Mouse (Mus musculus) embryonic stem cell, embryonic (primary cell): ENCODE results near the gene Gadd45g.

ENCODE experiments used
- CTCF ChIA-PET, 4 experiments: fragments of 300-600 bp in 2 of 4; fragments of 350-600 bp in 2 of 4; sonication (Branson Sonifier 250); formaldehyde crosslinking; loops; one replicate each; lab custom pipeline; 2022; ENCODE audit warnings: inconsistent platforms in 2 of 4; lab: Charles Lee
- POLR2A ChIA-PET, 4 experiments: fragments of 300-600 bp in 2 of 4; fragments of 350-600 bp in 2 of 4; sonication (Branson Sonifier 250); formaldehyde crosslinking; loops; one replicate each; lab custom pipeline; 2022; ENCODE audit warnings: antibody characterized with exemption in 4 of 4, inconsistent platforms in 1 of 4; lab: Charles Lee

Gadd45g gene

DNA sequence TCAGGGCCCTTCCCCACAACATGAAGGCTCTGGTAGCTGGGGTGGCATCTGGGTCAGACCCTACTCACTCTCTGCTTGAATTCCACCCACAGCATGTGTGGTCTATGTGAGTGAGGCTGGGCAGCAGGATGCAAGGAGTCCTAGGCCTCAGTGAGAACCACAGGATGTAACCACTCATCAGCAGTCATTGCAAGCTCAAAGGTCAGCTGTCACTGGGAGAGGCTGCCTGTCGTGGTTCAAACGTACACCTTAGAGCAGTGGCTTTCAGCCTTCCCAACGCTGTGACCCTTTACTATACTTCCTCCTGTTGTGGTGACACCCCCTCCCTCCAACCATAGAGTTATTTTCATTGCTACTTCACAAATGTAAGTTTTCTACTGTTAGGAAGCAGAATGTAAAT lies 13.3 kb downstream of the Gadd45g start:
- CTCF ChIA-PET, result interaction anchor here in 1 of 4 experiments (0.6 to 1.0 kb wide), 2 partner anchors 15 to 369 kb away, joined by 3 read pairs; no protein-coding TSS in a partner anchor
- POLR2A ChIA-PET, result interaction anchor here in 2 of 4 experiments (1.0 to 3.8 kb wide), 7 partner anchors 11 to 114 kb away, joined by 3 to 25 read pairs (median 3); partner anchors contain the start of gene Gadd45g (in 2 of the 2)

DNA sequence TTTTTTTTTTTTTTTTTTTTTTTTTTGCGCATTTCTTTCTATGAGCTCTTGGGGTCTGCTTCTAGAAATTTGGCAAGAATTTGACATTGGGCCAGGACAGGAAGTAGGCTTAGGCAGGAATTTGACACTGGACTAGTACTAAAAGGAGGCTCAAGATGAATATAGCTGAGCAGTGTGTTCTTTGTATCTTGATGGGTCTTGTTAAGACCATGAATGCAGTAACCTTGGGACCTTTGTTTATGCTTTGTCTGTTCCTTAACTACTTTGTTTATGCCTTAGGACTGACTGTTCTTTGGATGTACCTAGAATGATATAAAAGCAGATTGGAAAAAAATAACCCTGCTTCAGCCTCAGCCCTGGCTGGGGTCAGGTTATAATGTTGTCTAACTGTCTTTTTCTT lies 16.3 kb downstream of the Gadd45g start:
- ChIA-PET CTCF (interaction anchor here in 3 of 4 experiments (0.6 to 0.7 kb wide), 5 partner anchors 14 to 360 kb away, joined by 4 to 15 read pairs (median 5); no protein-coding TSS in a partner anchor), POLR2A (interaction anchor here (0.6 to 2.6 kb wide), 13 partner anchors 8 to 1017 kb away, joined by 3 to 13 read pairs (median 4); partner anchors contain the start of gene Gadd45g (in 1 of the 4))

DNA sequence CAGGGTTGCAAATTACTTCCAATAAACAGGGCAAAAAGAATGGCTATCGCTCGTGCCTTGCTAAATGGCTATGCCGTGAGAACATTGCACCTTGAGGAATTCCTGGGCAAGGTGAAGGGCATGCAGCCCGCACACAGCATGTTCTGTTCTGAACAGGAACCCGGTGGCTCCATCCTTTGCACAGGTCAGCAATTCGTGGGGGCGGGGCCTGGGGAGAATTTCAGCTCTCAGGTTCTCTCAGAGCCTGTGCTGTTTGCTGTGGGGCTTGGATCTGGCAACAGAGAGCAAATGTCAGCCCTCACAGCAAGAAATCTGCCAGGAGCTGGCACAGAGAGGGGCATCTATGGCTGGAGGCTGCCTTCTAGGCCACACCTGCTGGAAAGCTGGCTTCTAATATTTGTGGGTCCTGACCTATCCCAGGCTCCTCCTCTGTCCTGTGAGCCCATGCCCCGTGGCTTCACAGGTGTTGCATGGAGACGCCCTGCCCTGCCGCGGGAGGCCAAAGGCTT lies 19.7 kb downstream of the Gadd45g start:
- ChIA-PET CTCF (interaction anchor here in 2 of 4 experiments (0.6 to 0.7 kb wide), 2 partner anchors 22 to 1560 kb away, joined by 3 to 4 read pairs; no protein-coding TSS in a partner anchor), POLR2A (interaction anchor here in 1 of 4 experiments (0.9 to 1.4 kb wide), 4 partner anchors 13 to 51 kb away, joined by 3 to 5 read pairs (median 3); partner anchors contain the start of gene Gadd45g)

DNA sequence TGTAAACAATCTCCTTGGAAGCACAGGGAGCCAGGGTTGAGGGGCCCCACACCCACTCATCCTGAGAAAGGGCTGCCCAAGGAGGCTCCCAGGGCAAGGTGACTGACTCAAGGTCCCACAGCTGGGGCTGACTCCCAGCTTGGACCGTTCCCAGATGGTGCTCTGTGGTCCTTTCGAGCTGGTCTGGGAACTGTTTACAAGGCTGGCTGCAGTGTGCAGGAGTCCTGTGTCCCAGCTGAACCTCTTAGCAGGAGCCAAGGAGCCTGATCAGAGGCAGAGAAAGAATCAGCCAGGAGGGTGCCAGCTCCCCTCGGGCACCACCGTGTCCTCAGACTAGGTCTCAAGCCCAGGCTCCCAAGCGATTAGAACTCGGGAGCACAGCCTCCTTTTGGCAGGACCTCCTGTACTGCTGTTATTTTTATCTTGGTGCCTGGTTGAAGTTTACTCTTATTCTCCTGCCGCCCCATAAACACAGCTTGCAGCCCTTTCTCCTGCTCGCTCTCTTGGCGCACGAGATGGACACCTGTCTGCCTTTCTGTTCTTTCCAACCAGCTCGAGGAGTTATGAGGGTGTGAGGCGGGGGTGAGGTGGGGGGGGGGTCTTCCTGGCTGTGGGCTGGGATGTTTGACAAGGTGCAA lies 22.1 kb downstream of the Gadd45g start:
- POLR2A ChIA-PET, result interaction anchor here in 3 of 4 experiments (0.6 to 1.9 kb wide), 13 partner anchors 14 to 639 kb away, joined by 3 to 15 read pairs (median 4); partner anchors contain the start of gene Gadd45g (in 1 of the 3)

DNA sequence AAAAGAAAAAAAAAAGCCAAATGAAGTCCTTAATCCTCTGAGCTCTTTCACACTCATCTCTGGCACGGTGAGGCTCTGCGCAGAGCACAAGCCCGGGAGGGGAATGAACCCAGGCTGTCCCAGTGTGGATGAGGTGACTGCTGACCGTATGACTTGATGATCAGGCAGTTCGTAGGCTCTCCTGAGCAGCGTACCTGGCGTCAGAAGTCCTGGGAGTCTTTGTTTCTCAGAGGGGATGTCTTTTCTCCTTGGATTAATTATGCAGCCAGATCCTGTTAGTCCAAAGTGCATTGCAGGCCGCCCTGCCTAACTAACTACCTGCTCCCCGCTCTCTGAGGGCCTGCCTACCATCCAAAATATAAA lies 22.6 kb downstream of the Gadd45g start:
- POLR2A ChIA-PET, result interaction anchor here in 3 of 4 experiments (0.6 to 1.9 kb wide), 10 partner anchors 13 to 639 kb away, joined by 3 to 15 read pairs (median 6); partner anchors contain the start of gene Gadd45g (in 1 of the 3)
- CTCF ChIA-PET, result interaction anchor here in 3 of 4 experiments (0.6 to 1.5 kb wide), 5 partner anchors 24 to 845 kb away, joined by 3 to 10 read pairs (median 4); no protein-coding TSS in a partner anchor

More for the DNA sequence above, 22.1 kb downstream of the Gadd45g start:
- CTCF ChIA-PET, result interaction anchor here in 3 of 4 experiments (0.5 to 1.5 kb wide), 10 partner anchors 17 to 846 kb away, joined by 3 to 10 read pairs (median 5); no protein-coding TSS in a partner anchor

DNA sequence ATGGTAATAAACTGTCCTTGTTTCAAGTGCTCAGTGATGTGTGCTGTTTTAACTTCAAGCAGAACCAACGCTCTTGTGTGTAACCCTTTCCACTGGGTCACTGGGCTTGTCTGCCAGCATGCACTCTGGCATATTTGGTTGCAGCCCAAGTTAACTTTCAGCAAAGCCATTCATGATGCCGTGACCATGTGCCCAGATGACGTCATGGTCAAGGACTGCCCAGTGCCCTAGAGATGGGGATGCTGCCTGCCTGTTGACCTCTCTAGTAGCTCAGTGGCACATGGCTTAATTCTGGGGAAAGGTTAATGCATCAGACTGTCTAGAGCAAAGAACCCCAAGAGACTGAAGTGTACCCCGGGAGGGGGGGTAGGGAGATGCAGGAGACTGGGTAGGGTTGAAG lies 24.7 kb downstream of the Gadd45g start:
- CTCF ChIA-PET, result no interaction called here
- POLR2A ChIA-PET, result interaction anchor here in 1 of 4 experiments (1.0 kb wide), 1 partner anchor 9 kb away, joined by 4 read pairs; no protein-coding TSS in a partner anchor

DNA sequence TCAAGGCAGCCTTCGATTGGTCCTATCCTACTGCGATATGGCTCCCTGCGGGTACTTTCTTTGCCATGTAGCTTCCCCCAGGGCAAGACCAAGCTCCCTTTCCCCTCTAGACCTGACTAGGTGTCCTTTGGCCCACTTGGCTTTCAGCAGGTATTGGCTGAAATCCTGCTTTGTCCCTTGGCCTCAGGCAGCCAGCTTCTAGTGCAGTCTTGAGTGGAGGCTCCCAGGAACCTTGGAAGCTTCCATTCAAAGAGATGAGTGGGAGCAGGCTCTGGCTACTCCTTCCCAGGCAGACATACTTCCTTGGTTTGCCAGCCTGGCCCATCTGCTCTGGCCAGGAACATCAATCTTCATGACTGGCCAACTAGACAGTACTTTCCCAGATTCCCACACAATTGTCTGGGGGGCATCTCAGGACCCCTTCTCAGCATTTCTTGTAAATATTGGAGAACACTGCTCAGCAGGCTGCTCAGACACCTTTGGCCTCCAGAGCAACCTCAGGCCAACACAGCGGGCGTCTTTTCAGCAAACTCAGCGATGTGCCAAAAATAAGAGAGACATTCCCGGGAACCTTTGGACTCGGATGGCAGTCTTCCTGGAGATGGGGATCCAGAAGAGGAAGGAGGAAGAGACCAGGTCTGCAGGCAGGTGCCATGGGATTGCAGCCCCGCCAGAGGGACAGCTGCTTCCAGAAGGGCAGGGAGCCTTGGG lies 25.9 kb downstream of the Gadd45g start:
- CTCF ChIA-PET, result interaction anchor here in 1 of 4 experiments (0.6 kb wide), 1 partner anchor 65 kb away, joined by 3 read pairs; no protein-coding TSS in a partner anchor

DNA sequence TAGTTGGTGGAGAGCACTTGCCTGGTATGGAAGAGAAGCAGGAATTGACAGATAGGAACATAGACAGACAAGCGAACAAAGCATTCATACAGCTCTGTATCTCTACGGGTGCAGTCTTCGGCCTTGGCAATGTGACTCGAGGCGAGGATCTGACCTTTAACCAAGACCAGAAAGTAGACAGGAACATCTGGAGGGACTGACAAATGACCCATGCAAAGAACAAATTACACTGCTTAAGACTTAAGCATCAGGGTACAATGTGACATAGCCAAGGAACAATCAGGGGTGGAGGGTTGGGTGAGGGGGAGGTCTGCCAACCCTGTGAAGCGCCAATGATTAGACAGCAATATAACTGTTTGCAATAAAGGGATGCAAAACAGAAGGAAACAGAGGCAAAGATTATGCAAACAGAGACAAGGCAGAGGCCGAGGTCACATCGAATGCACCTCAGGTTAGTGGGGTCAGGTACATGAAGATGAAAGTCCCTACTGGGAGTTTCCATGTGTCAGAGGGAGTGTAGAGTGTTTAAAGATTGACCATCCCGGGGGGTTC lies 26.6 kb downstream of the Gadd45g start:
- ChIA-PET CTCF (no interaction called here), POLR2A (no interaction called here)

More for the DNA sequence above, 25.9 kb downstream of the Gadd45g start:
- POLR2A ChIA-PET, result interaction anchor here in 2 of 4 experiments (0.5 to 0.8 kb wide), 2 partner anchors 14 to 1152 kb away, joined by 3 to 5 read pairs; no protein-coding TSS in a partner anchor

DNA sequence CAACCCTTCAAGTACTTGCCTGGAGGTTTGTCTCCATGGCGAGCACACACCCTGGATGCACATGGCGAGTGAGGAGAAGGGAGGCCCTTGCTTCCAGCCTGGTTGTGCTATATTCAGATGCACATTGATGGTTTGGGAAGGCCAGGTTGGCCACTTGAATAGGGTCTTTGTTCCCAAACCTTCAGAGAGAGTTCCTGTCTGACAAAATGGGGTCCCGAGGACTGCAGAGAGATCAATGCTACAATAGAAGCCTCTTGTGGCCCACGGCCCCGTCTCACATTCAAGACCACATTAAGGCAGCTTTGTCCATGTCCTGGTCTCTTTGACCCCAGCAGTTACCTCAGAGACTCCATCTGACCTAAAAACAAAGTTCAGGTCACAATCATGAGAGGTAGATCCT lies 27.3 kb downstream of the Gadd45g start:
- POLR2A ChIA-PET, result no interaction called here
- CTCF ChIA-PET, result no interaction called here

DNA sequence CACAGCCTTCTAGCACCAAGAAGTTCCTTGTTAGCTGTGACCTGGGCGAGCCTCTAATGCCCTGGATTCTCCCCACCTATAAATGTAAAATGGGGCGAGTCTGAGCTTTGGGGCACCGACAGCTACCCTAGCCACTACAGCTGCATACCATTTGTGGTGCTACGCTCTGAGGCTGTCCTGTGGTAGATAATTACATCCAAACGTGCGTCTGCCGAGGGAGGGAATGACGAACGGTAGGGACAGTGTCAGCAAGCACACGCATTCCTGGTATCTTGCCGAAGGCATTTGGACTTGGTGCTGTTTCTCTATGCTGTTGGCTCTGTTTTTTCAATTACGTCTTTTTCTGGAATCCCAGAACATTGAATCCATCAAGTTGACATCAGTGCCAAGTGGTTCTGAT lies 29.7 kb downstream of the Gadd45g start:
- ChIA-PET POLR2A (interaction anchor here in 1 of 4 experiments (0.7 kb wide), 1 partner anchor 44 kb away, joined by 3 read pairs; no protein-coding TSS in a partner anchor), CTCF (no interaction called here)

DNA sequence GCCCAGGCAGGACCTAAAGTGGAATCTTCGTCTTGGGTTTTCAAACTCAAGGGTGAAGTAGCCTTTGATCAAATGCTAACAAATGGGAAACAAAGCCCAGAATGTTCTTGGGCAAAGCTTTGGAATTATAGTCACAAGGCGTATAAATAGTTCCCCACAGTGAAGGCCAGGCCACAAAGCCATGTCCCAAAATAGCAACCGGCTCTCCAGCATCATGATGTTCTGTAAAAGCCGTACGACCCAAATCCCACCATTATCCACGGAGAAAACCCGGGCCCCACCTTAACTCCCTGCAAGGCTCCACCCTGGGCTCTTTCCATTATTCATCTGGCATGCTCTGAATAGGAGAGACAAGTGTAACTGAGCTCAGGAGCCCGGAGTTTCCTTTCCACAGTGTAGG lies 32.3 kb downstream of the Gadd45g start:
- ChIA-PET CTCF (interaction anchor here in 1 of 4 experiments (1.5 kb wide), 1 partner anchor 34 kb away, joined by 4 read pairs; no protein-coding TSS in a partner anchor), POLR2A (interaction anchor here in 3 of 4 experiments (0.7 to 2.3 kb wide), 8 partner anchors 9 to 84 kb away, joined by 3 to 6 read pairs (median 3); no protein-coding TSS in a partner anchor)

DNA sequence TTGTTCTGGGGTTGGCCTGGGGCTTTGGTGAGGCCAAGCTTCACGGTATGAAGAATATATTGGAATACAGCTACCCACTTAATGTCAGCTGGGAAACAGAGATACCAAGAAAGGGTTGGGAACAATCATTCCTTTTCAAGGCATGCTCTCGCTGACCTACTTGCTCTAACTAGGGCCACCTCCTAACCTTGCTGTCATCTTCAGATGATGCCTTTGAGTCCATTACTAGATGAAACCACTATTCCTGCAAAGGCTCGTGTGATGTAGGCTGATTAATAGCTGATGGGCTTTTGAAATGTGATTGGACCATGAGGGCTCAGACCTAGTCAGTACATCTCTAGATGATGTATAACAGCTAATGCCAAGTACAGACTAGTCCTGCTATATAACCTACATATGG lies 33.1 kb downstream of the Gadd45g start:
- ChIA-PET CTCF (interaction anchor here in 1 of 4 experiments (1.5 kb wide), 1 partner anchor 35 kb away, joined by 4 read pairs; no protein-coding TSS in a partner anchor), POLR2A (interaction anchor here (0.5 to 2.3 kb wide), 10 partner anchors 8 to 96 kb away, joined by 3 to 6 read pairs (median 3); no protein-coding TSS in a partner anchor)

DNA sequence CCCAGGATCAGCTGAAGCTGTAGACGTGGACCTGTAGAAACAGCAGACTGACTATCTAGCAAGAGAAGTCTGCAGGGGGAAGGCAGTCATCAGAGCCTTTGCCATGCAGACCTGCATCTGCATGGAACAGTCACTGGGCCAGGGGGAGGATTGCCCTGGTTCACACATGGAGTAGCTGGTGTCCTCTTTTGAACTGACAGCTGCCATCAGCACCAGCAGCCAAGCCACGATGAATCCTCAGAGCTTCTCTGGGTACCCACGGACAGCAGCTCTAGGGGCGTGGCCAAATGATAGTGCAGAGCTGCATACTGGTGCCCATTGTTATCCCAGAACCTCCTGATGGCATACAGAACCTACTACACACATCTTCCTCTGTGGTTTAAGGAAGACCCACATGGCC lies 33.5 kb downstream of the Gadd45g start:
- POLR2A ChIA-PET, result interaction anchor here in 3 of 4 experiments (0.5 to 2.3 kb wide), 5 partner anchors 18 to 96 kb away, joined by 3 to 6 read pairs (median 3); no protein-coding TSS in a partner anchor
- CTCF ChIA-PET, result no interaction called here

DNA sequence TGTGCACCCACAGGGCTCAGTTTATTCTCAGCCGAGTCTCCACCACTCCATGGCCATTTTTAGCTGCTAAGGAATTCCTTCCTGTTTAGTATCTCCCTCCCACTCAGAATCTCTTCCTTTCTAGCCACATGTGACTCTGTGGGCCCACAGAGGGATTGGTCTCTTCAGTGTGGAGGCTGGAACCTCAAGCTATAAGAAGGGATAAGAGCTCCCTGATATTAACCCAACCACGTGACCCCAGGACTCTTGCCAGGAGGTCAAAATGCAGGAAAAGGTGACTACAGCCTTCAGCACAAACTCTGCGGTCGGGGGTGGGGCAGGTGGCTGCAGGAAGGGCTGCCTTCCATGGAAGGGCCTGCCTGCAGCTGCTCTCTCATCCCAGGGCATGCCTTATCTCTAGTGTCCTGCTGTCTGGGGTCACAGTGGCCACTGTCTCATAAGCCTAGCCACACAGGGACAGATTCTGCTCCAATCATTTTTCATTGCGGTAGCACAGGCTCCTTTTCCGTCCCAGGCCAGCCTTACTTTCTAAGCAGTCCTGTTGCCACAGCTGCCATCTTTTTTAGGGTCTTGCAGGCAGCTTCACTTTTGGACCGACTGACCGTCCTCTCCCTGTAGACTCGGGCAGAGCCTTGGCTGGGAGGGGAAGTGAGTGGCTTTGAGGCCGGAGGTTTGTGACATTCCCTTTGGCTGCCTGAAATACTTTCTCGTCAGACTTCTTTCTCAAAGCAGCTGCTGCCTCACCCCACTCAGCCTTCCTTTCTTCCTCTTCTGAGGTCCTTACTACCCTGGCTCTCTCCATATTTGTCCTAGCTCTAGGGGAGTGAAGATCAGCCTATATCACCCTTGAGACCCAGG lies 35.0 kb downstream of the Gadd45g start:
- ChIA-PET POLR2A (interaction anchor here in 2 of 4 experiments (0.6 to 1.9 kb wide), 4 partner anchors 13 to 94 kb away, joined by 3 to 8 read pairs (median 5); partner anchors contain the start of gene Gadd45g (in 1 of the 2)), CTCF (no interaction called here)

DNA sequence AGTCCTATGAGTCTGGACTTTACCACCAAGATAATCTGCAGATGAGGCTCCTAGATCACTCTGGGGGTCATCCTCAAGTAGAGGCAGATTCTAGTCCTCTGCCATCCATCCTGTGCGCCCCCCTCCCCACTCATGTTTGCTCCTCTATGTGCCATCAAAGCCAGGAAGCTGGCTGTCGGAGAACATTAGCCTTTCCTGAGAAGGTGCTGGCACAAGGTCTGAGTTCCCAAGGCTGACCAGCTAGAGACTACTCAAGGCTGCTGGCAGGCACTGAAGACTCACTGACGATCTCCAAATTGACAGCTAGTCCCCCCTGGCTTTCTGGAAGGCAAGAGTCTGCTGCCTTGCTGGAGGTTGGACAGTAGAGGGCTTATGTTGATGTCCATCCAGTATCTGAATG lies 35.7 kb downstream of the Gadd45g start:
- ChIA-PET POLR2A (interaction anchor here in 2 of 4 experiments (0.6 to 1.9 kb wide), 3 partner anchors 13 to 94 kb away, joined by 3 to 8 read pairs (median 4); no protein-coding TSS in a partner anchor), CTCF (no interaction called here)

DNA sequence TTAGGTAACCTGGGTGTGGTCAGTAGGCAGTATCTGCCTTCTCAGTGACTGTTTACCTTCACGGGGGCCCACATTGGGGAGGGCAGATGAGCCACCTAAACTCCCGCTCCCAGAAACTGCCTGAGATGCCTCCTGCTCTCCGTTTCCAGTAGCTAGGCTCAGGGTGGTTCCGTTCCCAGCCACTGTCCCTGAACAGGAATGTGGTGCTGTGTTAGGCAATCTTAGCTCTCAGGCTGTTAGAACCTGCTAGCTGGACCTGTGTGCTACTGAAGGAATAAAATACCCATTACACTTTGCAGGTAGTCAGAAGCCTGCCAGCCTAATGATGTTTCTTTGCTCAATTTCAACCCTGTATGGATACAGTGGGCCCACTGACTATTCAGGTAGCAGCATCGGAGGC lies 37.8 kb downstream of the Gadd45g start:
- ChIA-PET CTCF (interaction anchor here in 1 of 4 experiments (0.8 kb wide), 1 partner anchor 39 kb away, joined by 3 read pairs; no protein-coding TSS in a partner anchor), POLR2A (interaction anchor here in 1 of 4 experiments (0.9 to 1.8 kb wide), 6 partner anchors 21 to 92 kb away, joined by 3 to 6 read pairs (median 4); no protein-coding TSS in a partner anchor)
